In the genomic region with DNA sequence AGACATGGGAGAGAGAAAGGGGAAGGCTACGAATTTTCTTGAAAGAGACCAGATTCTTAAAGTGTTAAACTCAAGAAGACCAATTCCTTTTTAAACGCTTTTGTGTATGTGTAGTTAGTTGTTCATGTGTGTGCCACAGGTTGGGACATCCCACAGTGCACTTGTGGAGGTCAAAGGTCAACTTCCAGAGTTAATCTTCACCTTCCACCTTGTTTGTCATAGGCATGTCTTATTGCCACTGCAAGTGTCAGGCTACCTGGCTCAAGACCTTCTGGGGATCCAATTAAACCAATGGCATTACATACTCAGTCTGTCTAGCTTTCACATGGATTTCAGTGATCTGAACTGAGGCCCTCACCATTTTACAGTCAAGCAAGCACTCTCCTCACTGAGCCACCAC, we compare ENCODE assay signal across 22 mouse cellular contexts. TPM values are rescaled to one million over a fixed set of nuclear protein-coding genes. Genes with fewer than 3 reads are reported as not detected.
"Had no signal": no experiment of that assay in that cellular context is flagged by ENCODE, and none has a peak within 500 bp of the region (broad histone marks: within the 10 kb centered on the region; RNA-seq: fewer than 3 reads in every experiment).

No protein-coding gene starts in this region.

- H3K36me3 ChIP-seq: limb, embryonic 13.5 days; midbrain, embryonic 12.5 days; midbrain, embryonic 15.5 days; neural tube, embryonic 12.5 days; neural tube, embryonic 15.5 days had no signal

- H3K27me3 ChIP-seq: midbrain, embryonic 15.5 days; neural tube, embryonic 12.5 days had no signal

- ATAC-seq: hindbrain, postnatal 0 days; inflammation-experienced regulatory T-cells, adult 6 months; intestine, embryonic 16.5 days; liver, postnatal 0 days; lung, postnatal 0 days; midbrain, embryonic 15.5 days had no signal

- H3K4me2 ChIP-seq: limb, embryonic 13.5 days; lung, embryonic 14.5 days; midbrain, embryonic 12.5 days; midbrain, embryonic 15.5 days; neural tube, embryonic 12.5 days; neural tube, embryonic 15.5 days had no signal

- H3K4me3 ChIP-seq: limb, embryonic 10.5 days; limb, embryonic 13.5 days; midbrain, embryonic 12.5 days; midbrain, embryonic 15.5 days; neural tube, embryonic 12.5 days; neural tube, embryonic 15.5 days had no signal

- H3K9ac ChIP-seq: limb, embryonic 13.5 days; liver, embryonic 14.5 days; liver, postnatal 0 days; lung, embryonic 14.5 days; midbrain, embryonic 12.5 days; midbrain, embryonic 15.5 days; neural tube, embryonic 12.5 days; neural tube, embryonic 15.5 days had no signal

- DNase-seq: liver; liver, postnatal 0 days; lung, embryonic 14.5 days; right cerebral cortex, adult 18-20 months; right cerebral cortex, postnatal 14 days; right cerebral cortex, postnatal 4 days; thymus, adult 2 months; thymus, postnatal 14 days; thymus, postnatal 4 days had no signal

- H3K9me3 ChIP-seq: limb, embryonic 10.5 days; limb, embryonic 13.5 days; midbrain, embryonic 12.5 days; midbrain, embryonic 15.5 days; neural tube, embryonic 12.5 days; neural tube, embryonic 15.5 days had no signal

- H3K27ac ChIP-seq: hindbrain, postnatal 0 days; limb, embryonic 10.5 days; limb, embryonic 13.5 days; liver, embryonic 14.5 days; macrophage; midbrain, embryonic 12.5 days; midbrain, embryonic 15.5 days; neural tube, embryonic 12.5 days; neural tube, embryonic 15.5 days; stomach, postnatal 0 days had no signal

RNA-seq across cellular contexts. Expression of a gene that starts 58.7 kb away (rescaled TPM):
- polyA plus RNA-seq: inflammation-experienced regulatory T-cells, adult 6 months had no signal
